Mouse (Mus musculus): Measurements from ENCODE around the gene Tcf19.
"Not testable (repeated sequence)": the region's sequence is repeated elsewhere in the genome, so short reads cannot be mapped to it uniquely, and the experiment has no call there.

Gene Tcf19

DNA sequence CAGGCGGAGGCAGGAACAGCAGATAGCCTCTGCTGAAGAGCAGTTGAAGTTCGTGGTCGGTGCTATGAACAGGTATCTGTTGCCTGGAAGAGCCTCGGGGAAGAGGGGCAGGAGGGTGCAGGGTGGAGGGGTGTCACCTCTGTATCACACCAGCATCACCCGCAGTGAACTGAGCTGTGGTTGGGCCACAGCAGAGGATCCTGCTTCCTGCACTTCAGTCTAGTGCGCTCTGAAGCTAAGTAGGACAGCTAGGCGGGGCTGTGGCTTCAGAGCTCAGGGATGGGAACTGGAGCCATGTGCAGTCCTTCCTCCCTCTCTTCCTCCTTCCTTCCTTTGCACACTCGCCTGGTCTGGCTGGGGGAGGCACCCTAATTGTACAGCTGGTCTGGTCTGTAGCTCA, 10.0 kb upstream of the Tcf19 start:
- DNase-seq, result no peak

DNA sequence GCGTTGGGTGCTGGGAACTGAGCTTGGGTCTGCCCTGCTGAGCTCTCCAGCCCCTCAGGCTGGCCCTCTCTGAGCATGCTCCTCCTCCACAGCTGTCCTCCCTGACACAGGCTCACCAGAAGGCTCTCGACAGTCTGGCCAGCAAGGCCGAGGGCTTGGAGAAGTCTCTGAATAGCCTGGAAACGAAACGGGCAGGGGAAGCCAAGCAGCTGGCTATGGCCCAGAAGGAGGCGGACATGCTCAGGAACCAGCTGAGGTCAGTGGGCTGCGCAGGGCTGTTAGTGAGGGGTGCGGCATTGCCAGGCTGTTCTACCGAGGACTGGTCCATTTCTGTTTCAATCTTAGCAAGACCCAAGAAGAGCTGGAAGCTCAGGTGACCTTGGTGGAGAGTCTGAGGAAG, 7.7 kb upstream of the Tcf19 start:
- no peak for DNase-seq

DNA sequence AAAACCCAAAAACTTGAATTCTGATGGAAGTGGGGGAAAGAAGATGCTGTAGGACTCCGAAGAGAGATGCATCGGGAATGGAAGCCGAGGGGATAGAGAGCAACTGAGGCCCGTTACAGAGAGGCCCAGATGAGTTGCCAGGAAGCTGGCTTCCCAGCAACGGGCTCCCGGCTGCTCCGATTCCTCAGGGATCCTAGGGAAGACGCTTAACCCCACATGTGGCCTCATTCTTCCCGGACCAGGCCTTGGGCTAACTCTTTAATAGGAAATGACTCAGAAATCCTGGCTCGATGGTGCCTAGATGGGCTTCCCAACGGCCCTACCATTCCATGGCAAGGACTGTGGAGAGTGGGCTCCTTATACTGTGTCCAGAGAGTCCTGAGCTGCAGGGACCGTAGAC, 902 bp upstream of the Tcf19 start:
- peak; percentile 39 for DNase-seq

DNA sequence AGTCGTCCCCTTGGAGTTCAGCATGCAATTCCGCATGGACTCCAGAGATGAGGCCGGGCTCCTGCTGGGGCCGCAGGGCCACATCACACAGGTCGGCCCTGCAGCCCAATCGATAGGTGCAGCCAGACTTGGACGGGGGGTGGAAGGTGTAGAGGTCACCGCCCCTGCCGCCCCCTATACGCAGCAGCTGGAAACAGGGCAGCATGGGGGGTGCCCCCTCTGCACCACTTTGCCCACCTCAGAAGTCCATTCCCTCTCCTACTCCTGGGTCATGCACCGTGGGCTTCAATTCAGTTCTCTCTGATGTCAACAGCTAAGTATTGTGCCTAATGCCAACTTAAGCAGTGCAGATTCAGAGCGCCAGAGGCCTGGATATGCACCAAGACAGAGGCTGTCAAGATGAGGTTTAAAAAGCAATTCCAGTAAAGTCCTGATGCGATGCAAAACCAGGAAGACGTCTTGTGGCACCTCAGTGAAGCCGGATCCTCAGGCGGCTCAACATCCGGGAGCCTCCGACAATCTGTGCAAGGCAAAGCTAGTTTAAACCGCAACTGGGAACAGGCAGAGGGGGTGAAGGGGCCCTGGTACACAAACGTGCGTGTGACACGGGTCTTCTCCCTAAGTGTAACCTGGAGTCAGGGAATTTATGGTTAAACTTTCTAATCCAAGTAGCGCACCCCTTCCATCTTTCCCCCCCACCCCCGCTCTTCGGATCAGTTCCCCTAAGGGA, 548 bp downstream of the Tcf19 start:
- peak; percentile 72 for DNase-seq

DNA sequence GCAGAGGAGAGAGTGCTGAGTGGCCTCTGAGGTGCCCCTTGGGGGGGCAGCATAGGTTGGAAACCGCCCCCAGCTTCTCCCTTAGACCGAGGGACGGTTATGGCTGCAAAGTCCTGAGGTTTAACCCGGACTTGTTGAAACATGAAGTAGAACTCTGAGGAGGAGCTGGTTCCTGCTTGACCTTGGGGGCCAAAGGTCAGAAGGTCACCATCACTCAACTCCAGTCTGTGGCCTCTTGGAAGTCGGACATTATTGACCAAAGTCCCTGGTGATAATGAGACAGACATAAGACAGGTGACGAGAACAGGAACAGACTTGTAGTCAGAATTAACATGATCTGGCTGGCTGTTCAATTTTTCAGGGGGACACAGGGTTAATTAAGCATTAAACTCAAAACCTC, 1.9 kb downstream of the Tcf19 start:
- no peak for DNase-seq

DNA sequence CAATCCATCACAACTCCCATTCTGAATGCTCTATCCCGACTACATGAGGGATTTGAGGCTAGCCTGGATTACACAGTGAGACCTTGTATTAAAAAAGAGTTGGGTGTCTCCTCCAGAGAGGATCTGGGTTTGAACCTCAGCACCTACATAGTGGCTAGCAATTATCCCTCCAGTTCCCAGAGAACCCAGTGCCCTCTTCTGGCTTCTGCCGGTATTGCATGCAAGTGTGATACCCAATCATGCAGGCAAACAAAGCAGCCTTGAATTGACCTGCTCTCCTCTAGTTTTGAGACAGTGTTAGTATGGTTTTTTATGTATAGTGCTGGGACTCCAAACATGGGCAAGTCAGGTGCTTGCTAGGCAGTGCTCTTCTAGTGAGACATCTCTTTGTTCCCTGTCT, 2.7 kb downstream of the Tcf19 start:
- peak; percentile 79 for DNase-seq

DNA sequence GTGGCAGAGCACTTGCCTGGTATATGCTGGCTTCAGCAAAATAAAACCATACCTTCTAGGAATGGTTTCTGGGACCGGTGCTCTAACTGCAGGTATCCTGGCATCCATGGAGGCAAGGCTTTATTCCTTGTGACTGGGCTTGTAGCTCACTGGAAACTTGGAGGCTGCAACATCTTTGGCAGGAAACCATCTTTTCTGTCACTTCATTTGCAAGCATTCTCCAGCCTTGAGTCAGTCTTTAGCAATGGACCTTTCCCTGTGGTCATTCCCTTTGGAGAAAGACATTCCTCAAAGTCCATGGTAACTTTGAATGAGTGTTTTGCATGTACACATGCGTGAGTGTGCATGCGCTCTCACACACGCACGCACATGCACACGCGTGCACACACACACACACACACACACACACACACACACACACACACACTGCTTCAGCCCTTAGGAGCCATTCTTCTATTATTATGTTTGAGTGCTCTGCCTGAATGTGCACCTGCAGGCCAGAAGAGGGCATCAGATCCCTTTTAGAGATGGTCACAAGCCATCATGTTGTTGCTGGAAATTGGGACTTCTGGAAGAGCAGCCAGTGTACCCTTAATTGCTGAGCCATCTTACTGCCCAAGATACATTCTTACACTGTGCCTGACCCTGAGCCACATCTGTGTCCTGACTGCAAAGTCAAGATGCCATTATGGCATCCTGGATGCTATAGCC, 3.6 kb downstream of the Tcf19 start:
- DNase-seq, result no peak

DNA sequence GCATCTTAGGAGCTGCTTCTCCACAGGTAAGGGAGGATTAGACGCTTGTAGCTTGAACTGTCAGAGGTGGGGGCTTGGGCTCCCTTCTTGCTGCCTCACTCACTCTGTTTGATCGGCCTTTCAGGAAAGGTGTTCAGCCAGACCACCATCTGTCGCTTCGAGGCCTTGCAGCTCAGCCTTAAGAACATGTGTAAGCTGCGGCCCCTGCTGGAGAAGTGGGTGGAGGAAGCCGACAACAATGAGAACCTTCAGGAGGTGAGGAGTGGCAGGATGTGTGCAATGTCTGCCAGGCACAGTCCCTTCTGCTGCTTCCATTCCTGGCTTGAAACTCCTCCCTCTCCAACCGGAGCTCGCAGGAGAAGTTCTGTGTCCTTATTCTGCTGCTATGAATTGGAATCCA, 7.3 kb downstream of the Tcf19 start:
- DNase-seq, result peak; percentile 62

DNA sequence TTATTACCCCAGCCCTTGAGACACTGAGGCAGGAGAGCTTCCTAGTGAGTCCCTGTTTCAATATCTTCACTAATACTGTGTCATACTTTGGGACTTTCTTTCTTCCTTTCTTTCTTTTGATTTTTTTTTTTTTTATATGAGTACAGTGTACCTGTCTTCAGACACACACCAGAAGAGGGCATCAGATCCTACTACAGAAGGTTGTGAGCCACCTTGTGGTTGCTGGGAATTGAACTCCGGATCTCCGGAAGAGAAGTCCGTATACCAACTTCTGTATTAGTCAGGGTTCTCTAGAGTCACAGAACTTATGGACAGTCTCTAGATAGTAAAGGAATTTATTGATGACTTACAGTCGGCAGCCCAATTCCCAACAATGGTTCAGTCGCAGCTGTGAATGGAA, 8.3 kb downstream of the Tcf19 start:
- not testable (repeated sequence) for DNase-seq

DNA sequence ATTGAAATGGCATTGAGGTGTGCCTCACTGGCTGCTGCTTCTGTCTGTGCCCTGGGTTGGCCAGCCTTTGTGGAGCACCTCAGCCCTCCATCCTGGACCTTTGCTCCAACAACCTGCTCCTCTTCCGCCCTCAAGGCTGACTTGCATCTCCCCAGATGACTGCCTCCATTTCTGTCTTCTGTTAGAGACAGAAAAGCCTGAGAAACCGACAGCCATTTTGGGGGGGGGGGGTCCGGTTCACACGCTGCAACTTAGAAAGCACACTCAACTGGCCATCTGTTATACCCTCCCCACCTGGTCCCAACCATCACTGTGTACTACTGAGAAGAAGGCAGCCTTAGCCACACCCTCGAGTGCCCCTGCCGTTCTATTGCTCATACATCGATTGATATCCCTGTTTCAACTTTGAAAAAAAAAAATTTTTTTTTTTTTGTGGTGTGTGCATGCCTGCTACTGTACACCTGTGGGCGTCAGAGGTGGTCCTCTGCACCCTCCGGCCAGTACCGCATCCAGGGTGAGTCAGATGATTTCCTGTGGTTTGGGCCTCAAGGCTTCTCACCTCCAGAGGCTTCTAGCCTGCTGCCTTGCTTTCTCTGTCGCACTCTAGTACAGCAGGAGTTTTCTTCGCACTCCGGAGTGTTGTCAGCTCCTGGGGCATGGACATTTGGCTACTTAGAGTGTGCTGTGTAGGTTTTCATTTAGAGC, 8.9 kb downstream of the Tcf19 start:
- DNase-seq, result no peak

DNA sequence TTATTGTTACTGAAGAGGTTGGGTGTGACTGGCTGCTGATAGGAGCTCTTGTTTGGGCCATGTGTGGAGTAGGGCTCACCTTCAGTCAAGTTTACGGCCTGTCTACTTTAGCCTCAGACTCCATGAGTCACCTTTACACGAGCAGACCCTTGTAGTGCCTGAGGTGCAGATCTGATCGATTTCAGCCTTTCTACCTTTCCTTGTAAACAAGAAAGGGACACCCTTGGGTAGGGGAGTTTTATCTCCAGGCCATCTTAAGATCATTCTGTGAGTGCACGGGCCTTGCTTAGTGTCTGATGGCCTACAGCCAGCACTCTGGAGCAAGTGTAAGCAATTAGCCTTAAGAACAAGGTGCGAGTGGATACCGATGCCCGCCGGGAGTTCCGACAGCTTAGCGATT, 9.7 kb downstream of the Tcf19 start:
- no peak for DNase-seq

DNA sequence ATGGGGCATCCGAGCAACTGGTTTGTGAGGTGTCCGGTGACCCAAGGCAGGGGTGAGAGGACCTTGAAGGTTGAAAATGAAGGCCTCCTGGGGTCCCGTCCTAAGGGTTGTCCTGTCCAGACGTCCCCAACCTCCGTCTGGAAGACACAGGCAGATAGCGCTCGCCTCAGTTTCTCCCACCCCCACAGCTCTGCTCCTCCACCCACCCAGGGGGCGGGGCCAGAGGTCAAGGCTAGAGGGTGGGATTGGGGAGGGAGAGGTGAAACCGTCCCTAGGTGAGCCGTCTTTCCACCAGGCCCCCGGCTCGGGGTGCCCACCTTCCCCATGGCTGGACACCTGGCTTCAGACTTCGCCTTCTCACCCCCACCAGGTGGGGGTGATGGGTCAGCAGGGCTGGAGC, 10.8 kb downstream of the Tcf19 start, which contains the start of gene Pou5f1:
Gene Pou5f1 (plus strand): TSS at position 243 of the 400 bp plus-strand sequence.
- no peak for DNase-seq

DNA sequence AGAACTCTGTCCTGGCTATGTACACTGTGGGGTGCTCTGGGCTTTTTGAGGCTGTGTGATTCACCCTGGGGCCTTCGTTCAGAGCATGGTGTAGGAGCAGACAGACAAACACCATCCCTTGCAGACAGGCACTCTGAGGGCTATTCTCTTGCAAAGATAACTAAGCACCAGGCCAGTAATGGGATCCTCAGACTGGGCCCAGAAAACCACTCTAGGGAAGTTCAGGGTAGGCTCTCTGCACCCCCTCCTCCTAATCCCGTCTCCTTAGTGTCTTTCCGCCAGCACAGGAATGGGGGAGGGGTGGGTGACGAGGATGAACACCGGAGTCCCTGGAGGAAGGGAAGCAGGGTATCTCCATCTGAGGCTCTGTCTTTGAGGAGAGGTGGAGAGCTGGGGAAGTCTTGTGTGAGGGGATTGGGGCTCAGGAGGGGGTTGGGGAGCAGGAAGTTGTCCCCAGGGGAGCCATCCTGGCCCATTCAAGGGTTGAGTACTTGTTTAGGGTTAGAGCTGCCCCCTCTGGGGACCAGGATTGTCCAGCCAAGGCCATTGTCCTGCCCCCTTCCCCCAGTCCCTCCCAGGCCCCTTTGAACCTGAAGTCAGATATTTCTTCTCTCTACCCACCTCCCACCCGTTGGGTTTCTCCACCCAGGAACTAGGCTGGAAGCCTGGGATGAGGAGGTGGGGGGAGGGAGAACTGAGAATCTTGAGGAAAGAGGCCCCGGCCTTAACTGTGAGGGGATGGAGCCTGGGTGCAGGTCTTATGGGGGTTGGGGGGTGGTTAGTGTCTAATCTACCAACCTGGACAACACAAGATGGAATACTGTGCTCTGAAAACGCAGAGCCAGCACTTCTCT, 11.8 kb downstream of the Tcf19 start:
- DNase-seq, result no peak

DNA sequence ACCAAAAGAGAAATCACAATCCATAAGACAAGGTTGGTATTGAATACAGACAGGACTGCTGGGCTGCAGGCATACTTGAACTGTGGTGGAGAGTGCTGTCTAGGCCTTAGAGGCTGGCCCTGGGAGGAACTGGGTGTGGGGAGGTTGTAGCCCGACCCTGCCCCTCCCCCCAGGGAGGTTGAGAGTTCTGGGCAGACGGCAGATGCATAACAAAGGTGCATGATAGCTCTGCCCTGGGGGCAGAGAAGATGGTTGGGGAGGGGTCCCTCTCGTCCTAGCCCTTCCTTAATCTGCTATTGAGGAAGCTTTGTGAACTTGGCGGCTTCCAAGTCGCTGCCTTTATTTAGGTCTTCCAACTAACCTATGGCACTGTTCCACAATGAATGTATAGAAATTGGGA, 12.8 kb downstream of the Tcf19 start:
- no peak for DNase-seq

DNA sequence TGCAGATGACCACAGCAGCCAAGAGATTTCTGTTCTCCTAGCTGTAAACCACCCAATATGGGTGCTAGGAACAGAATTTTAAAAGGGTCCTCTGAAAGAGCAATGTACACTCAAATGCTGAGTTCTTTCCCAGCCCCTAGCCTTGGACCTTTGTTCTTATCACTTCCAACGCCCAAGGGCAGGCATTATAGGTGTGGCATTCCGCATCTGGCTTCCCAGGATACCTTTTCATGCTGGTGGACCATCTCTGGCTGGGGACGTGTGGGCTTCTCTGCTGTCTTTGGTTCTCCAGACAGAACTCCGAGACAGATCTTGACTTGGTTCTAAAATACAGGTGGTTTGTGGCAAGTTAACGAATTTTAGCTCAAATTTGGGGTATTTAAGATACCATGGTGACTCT, 13.9 kb downstream of the Tcf19 start:
- DNase-seq, result no peak

DNA sequence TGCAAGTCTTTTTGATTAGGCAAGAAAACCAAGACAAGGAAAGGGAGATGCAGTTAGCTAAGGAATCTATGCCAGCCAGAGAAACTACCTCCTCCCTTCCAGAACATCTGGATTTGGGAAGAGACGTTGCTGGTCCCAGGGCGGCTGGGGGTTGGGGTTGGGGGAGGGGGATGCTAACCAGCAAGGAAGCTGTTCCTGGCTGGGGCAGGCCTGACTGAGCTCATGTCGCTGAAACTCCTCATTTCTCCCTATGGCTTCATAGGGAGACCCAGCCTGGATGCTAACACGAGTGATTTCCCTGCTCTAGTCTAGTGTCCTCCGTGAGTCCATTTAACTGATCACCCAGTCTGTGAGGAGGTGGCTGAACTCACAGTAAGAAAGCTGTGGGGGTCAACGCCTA, 14.4 kb downstream of the Tcf19 start:
- DNase-seq, result peak; percentile 59

DNA sequence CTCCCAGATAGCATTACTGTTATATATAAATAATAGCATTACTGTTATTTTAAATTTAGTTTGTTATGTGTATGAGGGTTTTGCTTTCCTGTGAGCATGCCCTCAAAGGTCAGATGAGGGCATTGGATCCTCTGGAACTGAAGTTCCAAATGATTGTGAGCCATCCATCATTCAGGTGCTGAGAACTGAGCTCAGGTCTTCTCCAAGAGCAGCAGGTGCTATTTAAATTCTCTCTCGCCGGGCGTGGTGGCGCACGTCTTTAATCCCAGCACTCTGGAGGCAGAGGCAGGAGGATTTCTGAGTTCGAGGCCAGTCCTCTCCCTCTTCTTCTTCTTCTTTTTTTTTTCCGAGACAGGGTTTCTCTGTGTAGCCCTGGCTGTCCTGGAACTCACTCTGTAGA, 19.5 kb downstream of the Tcf19 start:
- no peak for DNase-seq

DNA sequence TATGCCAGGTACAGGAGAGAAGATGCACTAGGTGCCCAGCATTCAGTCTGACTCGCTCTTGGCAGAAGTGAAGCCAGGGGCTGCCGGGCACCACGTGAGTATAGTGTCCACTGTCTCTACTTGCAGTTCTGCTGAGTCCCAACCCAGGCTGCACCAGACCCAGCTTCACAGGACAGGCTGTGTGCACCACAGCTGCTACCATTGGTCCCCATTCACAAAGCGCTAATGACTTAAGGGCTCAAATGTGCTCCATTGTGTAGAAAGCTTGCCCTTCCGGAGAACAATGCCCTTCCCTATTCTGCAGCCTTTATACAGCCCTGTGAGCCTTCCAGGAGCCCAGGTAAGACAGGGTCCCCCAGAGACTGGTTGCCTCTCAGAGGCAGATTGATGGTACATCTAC, 26.3 kb downstream of the Tcf19 start:
- no peak for DNase-seq

DNA sequence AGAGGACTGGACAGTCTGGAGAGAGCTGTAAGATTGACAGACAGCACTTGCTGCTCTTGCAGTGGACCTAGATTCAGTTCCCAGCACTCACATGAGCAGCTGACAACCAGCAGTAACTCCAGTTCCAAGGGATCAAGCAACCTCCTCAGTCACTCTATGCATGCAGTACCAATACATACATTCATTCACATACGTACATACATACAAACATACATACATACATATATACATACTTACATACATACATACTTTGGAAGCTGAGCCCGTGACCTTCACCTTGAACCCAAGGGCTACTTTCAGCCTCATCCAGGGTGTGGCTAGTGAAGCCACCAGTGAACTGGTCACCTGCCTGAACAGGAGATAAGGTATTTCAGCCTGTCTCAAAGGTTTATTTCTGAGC, 28.6 kb downstream of the Tcf19 start:
- DNase-seq, result no peak

DNA sequence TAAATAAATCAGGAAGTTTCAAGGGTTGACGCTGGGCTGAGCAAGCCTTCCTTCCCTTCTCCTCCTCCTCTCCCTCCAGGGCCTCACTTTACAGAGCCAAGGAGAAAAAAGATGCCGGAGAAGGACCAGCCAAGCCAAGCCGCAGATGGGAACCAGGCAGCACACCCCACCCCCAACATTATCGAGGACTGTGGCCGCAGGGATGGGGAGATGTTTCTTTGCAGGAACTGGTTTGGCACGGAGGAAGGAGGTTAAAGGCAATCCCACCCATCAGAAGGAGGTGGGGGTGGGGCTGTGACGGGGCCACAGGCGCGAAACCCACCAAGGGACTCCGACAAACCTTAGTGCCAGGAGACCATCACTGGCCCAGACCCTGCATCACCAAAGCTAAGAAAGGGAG, 29.9 kb downstream of the Tcf19 start:
- DNase-seq, result no peak

DNA sequence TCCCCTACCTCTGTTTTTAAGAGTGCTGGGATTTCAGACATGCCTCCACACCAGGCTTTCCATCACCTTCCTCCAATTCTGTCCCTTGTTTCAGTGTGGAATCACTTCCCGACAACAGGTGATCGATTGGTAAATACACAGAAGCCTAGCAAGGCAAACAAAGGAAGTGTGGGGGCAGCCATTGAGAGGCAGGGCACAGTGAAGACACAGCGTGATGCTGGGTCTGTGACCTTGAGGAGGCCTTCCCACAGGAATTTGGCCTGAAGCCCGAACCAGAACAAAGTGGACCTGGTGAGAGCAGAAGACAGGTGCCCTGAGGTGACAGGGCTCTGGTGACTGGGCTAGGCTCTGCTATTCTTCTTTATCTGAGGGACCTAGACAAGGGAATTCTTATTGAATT, 30.9 kb downstream of the Tcf19 start:
- DNase-seq, result no peak

DNA sequence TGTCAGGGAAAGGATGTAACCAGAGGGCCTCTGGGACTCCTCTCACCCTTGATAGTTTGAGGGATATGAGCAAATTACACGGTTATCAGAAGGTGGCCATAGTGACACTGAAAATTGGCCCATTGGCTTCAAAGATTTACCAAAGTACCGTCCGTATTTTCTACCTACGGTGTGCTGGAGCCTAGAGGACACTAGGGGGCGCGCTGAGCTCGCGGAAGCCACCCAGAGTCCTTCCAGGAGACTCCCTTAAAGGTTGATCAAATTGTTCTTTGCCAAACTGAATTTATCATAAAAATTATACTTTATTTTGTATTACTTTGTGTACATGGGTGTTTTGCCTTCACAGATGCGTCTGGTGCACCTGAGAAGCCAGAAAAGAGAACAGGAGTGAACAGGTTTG, 32.6 kb downstream of the Tcf19 start:
- peak; percentile 70 for DNase-seq

Data from embryo, embryonic 11 days (tissue).